20 mouse cellular contexts compared by ENCODE assay signal in the genomic region with DNA sequence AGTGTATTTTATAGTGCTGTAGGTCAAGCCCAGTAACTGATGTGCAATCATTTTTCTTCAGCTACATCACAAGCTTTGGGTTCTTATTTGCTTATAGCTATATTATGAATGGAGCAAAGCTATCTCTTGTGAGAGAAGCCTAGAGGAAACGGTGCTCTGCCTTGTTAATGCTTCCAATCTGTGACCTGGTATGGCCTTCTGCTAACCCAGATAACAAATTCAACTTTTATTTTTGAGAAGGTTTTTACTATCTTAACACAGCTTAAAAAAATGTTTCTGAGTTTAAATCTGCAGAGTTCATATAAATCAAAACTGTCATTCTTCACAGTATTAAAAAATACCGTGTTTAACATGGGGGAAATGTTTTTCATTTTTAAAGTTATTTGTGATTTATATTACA. TPM values are rescaled to one million over a fixed set of nuclear protein-coding genes. Genes with fewer than 3 reads are reported as not detected.
DNase-seq lines count a peak whose midpoint lies in the region; ATAC-seq and TF ChIP-seq lines count a peak whose summit lies in the region.
"Had no signal": no experiment of that assay in that cellular context is flagged by ENCODE, and none has a peak within 500 bp of the region (broad histone marks: within the 10 kb centered on the region; RNA-seq: fewer than 3 reads in every experiment).

No protein-coding gene starts in this region.

- H3K9me3 ChIP-seq in MEL (replicated peaks; ENCODE audit: insufficient read depth, low read length): no peaks in the 10 kb centered on the region
- H3K9me3 ChIP-seq in kidney, embryonic 14.5 days (ENCODE audit: control insufficient read depth, low read length): no peaks in the 10 kb centered on the region
- H3K9me3 ChIP-seq: G1E had no signal

- 81% methylated on average over 2 of the region's 2 CpGs for WGBS in kidney, embryonic 14.5 days

- no peak overlapping the region for H3K27ac ChIP-seq in MEL (ENCODE audit: control insufficient read depth, low read depth, low read length)
- H3K27ac ChIP-seq in kidney, embryonic 14.5 days (ENCODE audit: low read depth, low read length): no peak overlapping the region

- no peak for TF ChIP-seq EP300 in MEL (IDR thresholded peaks at IDR 0.05; ENCODE audit: low read depth in 1 of 2, low read length in 2 of 2)

- ATAC-seq in kidney, embryonic 14.5 days (ENCODE audit: low FRiP score, low TSS enrichment): no peak
- ATAC-seq: activated CD4-positive, CD25-positive, alpha-beta regulatory T cell, adult 4 months; CD4-positive, CD25-positive, alpha-beta regulatory T cell, adult 4 months; Patski had no signal

- no peak overlapping the region for H3K4me3 ChIP-seq in MEL (ENCODE audit: control insufficient read depth in 1 of 2, insufficient read depth in 1 of 2, low read depth in 2 of 2, low read length in 2 of 2)
- no peak overlapping the region for H3K4me3 ChIP-seq in kidney, embryonic 14.5 days (ENCODE audit: low read length)

- H3K36me3 ChIP-seq in MEL (ENCODE audit: control insufficient read depth in 1 of 2, insufficient read depth in 2 of 2, low read length in 2 of 2): peaks cover 3 to 18% of the 10 kb centered on the region in 2 experiments
- H3K36me3 ChIP-seq in kidney, embryonic 14.5 days (ENCODE audit: control insufficient read depth, insufficient read depth, low read length): peaks cover 7% of the 10 kb centered on the region; the same call in 1 of the 2 replicates

- no peaks in the 10 kb centered on the region for H3K79me2 ChIP-seq in MEL (ENCODE audit: control insufficient read depth, insufficient read depth, low read length, poor library complexity)

- DNase-seq in MEL (ENCODE audit: low read depth, low spot score): peak; percentile 19
- DNase-seq: adrenal gland, adult 2 months; adrenal gland, adult 8-10 months; adrenal gland, postnatal 10 days; adrenal gland, postnatal 14 days; adrenal gland, postnatal 25 days; adrenal gland, postnatal 36 days; B cell, adult 2 months; cerebellum, adult 11 months; cerebellum, adult 11-12 months; cerebellum, adult 18-20 months; cerebellum, adult 2 months; cerebellum, adult 8-10 months had no signal

- no peaks in the 10 kb centered on the region for H3K27me3 ChIP-seq in MEL (ENCODE audit: control insufficient read depth in 1 of 2, insufficient read depth in 2 of 2, low read length in 2 of 2)
- H3K27me3 ChIP-seq in kidney, embryonic 14.5 days (ENCODE audit: control insufficient read depth, insufficient read depth, low read length): no peaks in the 10 kb centered on the region
- H3K27me3 ChIP-seq: CH12.LX, Patski had no signal

- peaks cover 0 to 8% of the 10 kb centered on the region in 2 experiments; a peak in 2 of 4 replicates for H3K4me1 ChIP-seq in MEL (ENCODE audit: control insufficient read depth in 1 of 2, insufficient read depth in 2 of 2, low read length in 2 of 2)
- no peaks in the 10 kb centered on the region for H3K4me1 ChIP-seq in kidney, embryonic 14.5 days (ENCODE audit: control insufficient read depth, insufficient read depth, low read length)

- TF ChIP-seq CTCF in MEL (IDR thresholded peaks at IDR 0.05 in 2 of 3, conservative IDR thresholded peaks at IDR 0.05 in 1 of 3; ENCODE audit: control insufficient read depth in 1 of 3, insufficient read depth in 1 of 3, low read depth in 2 of 3, low read length in 3 of 3, poor library complexity in 1 of 3, severe bottlenecking in 1 of 3): no peak

- TF ChIP-seq RAD21 in MEL (IDR thresholded peaks at IDR 0.05; ENCODE audit: low read depth, low read length): no peak

- TF ChIP-seq POLR2A in MEL (IDR thresholded peaks at IDR 0.05; ENCODE audit: control insufficient read depth in 1 of 2, insufficient read depth in 1 of 2, low read depth in 1 of 2, low read length in 2 of 2, poor library complexity in 1 of 2): no peak

- H3K4me2 ChIP-seq in kidney, embryonic 14.5 days (replicated peaks; ENCODE audit: low read depth, low read length): no peak overlapping the region

- no peak overlapping the region for H3K9ac ChIP-seq in MEL (ENCODE audit: control insufficient read depth, low read depth, low read length, poor library complexity, severe bottlenecking)
- H3K9ac ChIP-seq in kidney, embryonic 14.5 days (ENCODE audit: low read depth, low read length): no peak overlapping the region

TF ChIP-seq in MEL, 35 proteins besides CTCF, POLR2A, EP300 and RAD21:
- peak; percentile 70; the same call in 1 of the 2 replicates for TF ChIP-seq RCOR1 (IDR thresholded peaks at IDR 0.05; ENCODE audit: low read depth, low read length)
- peak; percentile 54; the same call in 1 of the 2 replicates for TF ChIP-seq TCF12 (IDR thresholded peaks at IDR 0.05; ENCODE audit: low read depth, low read length)
- TF ChIP-seq NELFE (IDR thresholded peaks at IDR 0.05; ENCODE audit: low read depth, low read length): no peak

RNA-seq across cellular contexts. Expression of a gene that starts 46.0 kb away (rescaled TPM):
- total RNA-seq in MEL (2012; rRNA removed): 40.4 and 41.8 TPM in 2 replicates
- polyA plus RNA-seq in MEL (2012; ENCODE audit: insufficient read depth in 1 of 2, insufficient read length in 2 of 2, low read depth in 1 of 2, low replicate concordance in 2 of 2, missing spikeins in 1 of 2): 10 to 100 TPM; 31.6 to 59.3 TPM
- 45.3 and 62.6 TPM in 2 replicates for polyA plus RNA-seq in kidney, embryonic 14.5 days (2014; fragmentation: Nextera tagmentation; extraction: Ambion mirVana)

RNA-seq across cellular contexts. Expression of a gene that starts 57.3 kb away (rescaled TPM):
- 27.7 and 31.3 TPM in 2 replicates for total RNA-seq in MEL (2012; rRNA removed)
- 100 to 1,000 TPM in 1 of 2 experiments, 10 to 100 TPM in 1; 27.2 to 123 TPM for polyA plus RNA-seq in MEL (2012; ENCODE audit: insufficient read depth in 1 of 2, insufficient read length in 2 of 2, low read depth in 1 of 2, low replicate concordance in 2 of 2, missing spikeins in 1 of 2)
- polyA plus RNA-seq in kidney, embryonic 14.5 days (2014; fragmentation: Nextera tagmentation; extraction: Ambion mirVana): 14.3 and 22.1 TPM in 2 replicates

RNA-seq across cellular contexts. Expression of a gene that starts 59.5 kb away (rescaled TPM):
- not detected in 2 replicates for total RNA-seq in MEL (2012; rRNA removed)
- polyA plus RNA-seq in MEL (2012; ENCODE audit: insufficient read depth in 1 of 2, insufficient read length in 2 of 2, low read depth in 1 of 2, low replicate concordance in 2 of 2, missing spikeins in 1 of 2): under 1 TPM in 1 of 2 experiments, not detected in 1; 0.01 TPM
- 0.03 and 0.11 TPM in 2 replicates for polyA plus RNA-seq in kidney, embryonic 14.5 days (2014; fragmentation: Nextera tagmentation; extraction: Ambion mirVana)
- polyA plus RNA-seq: activated CD4-positive, CD25-positive, alpha-beta regulatory T cell, adult 4 months; C2C12; CD4-positive, CD25-positive, alpha-beta regulatory T cell, adult 4 months; G1E had no signal
